In genomic region chr5:51891341-51891740, GRCm38 (mm10) we compare ENCODE assay signal across 17 mouse cellular contexts.
"Had no signal": no experiment of that assay in that cellular context is flagged by ENCODE, and none has a peak within 500 bp of the region (broad histone marks: within the 10 kb centered on the region; RNA-seq: fewer than 3 reads in every experiment).

No protein-coding gene starts in this region.

- DNase-seq: retina, postnatal 1 day; right cerebral cortex, adult 18-20 months; right cerebral cortex, postnatal 14 days; right cerebral cortex, postnatal 25 days; right cerebral cortex, postnatal 4 days; spleen, adult 18-20 months; thymus, adult 18-20 months; thymus, adult 2 months; thymus, postnatal 14 days; thymus, postnatal 25 days; thymus, postnatal 36 days; thymus, postnatal 4 days had no signal

- H3K4me3 ChIP-seq: neural tube, embryonic 12.5 days; neural tube, embryonic 13.5 days; neural tube, embryonic 15.5 days; stomach, embryonic 15.5 days had no signal

- H3K4me1 ChIP-seq: neural tube, embryonic 12.5 days; stomach, embryonic 15.5 days had no signal

- H3K27ac ChIP-seq: neural tube, embryonic 12.5 days; neural tube, embryonic 13.5 days; neural tube, embryonic 15.5 days; stomach, embryonic 15.5 days; stomach, postnatal 0 days had no signal
